Mouse (Mus musculus) ES-Bruce4 (cell line): ENCODE data around the gene Rab5a. TPM values are rescaled to one million over a fixed set of nuclear protein-coding genes. Genes with fewer than 3 reads are reported as not detected.

Experiments used
- H3K27ac ChIP-seq: 2 replicates; pipeline ENCODE4 v1.5.1; 2012; ENCODE audit warnings: low read length, inconsistent platforms; ENCODE audit not compliant: insufficient read depth
- H3K27me3 ChIP-seq: 2 replicates; pipeline ENCODE4 v1.6.1; 2012; ENCODE audit warnings: mild to moderate bottlenecking, low read length, inconsistent platforms; ENCODE audit not compliant: control insufficient read depth, poor library complexity, insufficient read depth, severe bottlenecking
- H3K36me3 ChIP-seq: 2 replicates; pipeline ENCODE4 v1.6.1; 2012; ENCODE audit warnings: inconsistent platforms, mild to moderate bottlenecking, low read length, moderate library complexity; ENCODE audit not compliant: control insufficient read depth, poor library complexity, insufficient read depth, severe bottlenecking
- H3K4me1 ChIP-seq: one replicate; pipeline ENCODE4 v1.8.1; 2011; ENCODE audit warnings: low read length; ENCODE audit not compliant: control insufficient read depth, insufficient read depth
- H3K4me3 ChIP-seq: 2 replicates; pipeline ENCODE4 v1.5.1; 2011; ENCODE audit warnings: low read depth, mild to moderate bottlenecking, low read length
- H3K9ac ChIP-seq: 2 replicates; pipeline ENCODE4 v1.6.1; 2012; ENCODE audit warnings: low read depth, mild to moderate bottlenecking, inconsistent platforms; ENCODE audit not compliant: poor library complexity, severe bottlenecking
- H3K9me3 ChIP-seq: replicated peaks from 2 replicates; pipeline ENCODE4 v1.6.1; 2012; ENCODE audit warnings: mild to moderate bottlenecking, low read length, inconsistent platforms; ENCODE audit not compliant: control insufficient read depth, poor library complexity, insufficient read depth, severe bottlenecking
- CTCF ChIP-seq: IDR thresholded peaks from one replicate; pipeline ENCODE4 v1.8.1; 2011; ENCODE audit warnings: low read depth, low read length
- EP300 ChIP-seq: IDR thresholded peaks from 2 replicates; pipeline ENCODE4 v1.6.1; 2011; ENCODE audit warnings: low read depth, low read length; ENCODE audit not compliant: insufficient read depth
- POLR2A ChIP-seq: IDR thresholded peaks from one replicate; pipeline ENCODE4 v1.8.1; 2011; ENCODE audit warnings: low read length; ENCODE audit not compliant: insufficient read depth
- polyA plus RNA-seq: library from polyadenylated mRNA; stranded (reverse); fragments of >200 nt; gene quantifications from 2 replicates; pipeline ENCODE4 v1.2.4, GENCODE M21; 2011; ENCODE audit warnings: low read depth; ENCODE audit not compliant: missing spikeins, insufficient read depth, insufficient read length

The Rab5a gene
- polyA plus RNA-seq, 1 experiment = 92.3 TPM

GRCm38 (mm10) chr17:53468697-53469096, 10.3 kb upstream of the Rab5a start:
- no peak overlapping the region for H3K4me3 ChIP-seq
- peaks cover 3% of the 10 kb centered on the region for H3K4me1 ChIP-seq
- no peaks in the 10 kb centered on the region for H3K9me3 ChIP-seq
- no peak overlapping the region for H3K9ac ChIP-seq
- no peak overlapping the region for H3K27ac ChIP-seq
- TF ChIP-seq CTCF = no peak
- no peak for TF ChIP-seq POLR2A
- TF ChIP-seq EP300 = no peak
- no peaks in the 10 kb centered on the region for H3K36me3 ChIP-seq
- no peaks in the 10 kb centered on the region for H3K27me3 ChIP-seq

GRCm38 (mm10) chr17:53478066-53478857, 772 bp upstream of the Rab5a start:
- Histone ChIP-seq H3K9me3 (no peaks in the 10 kb centered on the region), H3K4me1 (peaks cover 3% of the 10 kb centered on the region), H3K9ac (peak overlapping the region; percentile 7), H3K36me3 (peaks cover 10% of the 10 kb centered on the region; the same call in 1 of the 2 replicates), H3K4me3 (peak overlapping the region; percentile 84), H3K27ac (peak overlapping the region; percentile 93), H3K27me3 (no peaks in the 10 kb centered on the region)
- TF ChIP-seq EP300 (no peak), CTCF (peak; percentile 0), POLR2A (no peak)

GRCm38 (mm10) chr17:53479604-53480041, 589 bp downstream of the Rab5a start:
- no peaks in the 10 kb centered on the region for H3K9me3 ChIP-seq
- peaks cover 2% of the 10 kb centered on the region for H3K4me1 ChIP-seq
- peak overlapping the region; percentile 87 for H3K4me3 ChIP-seq
- peaks cover 19% of the 10 kb centered on the region for H3K36me3 ChIP-seq
- TF ChIP-seq POLR2A = no peak
- no peak for TF ChIP-seq EP300
- no peak for TF ChIP-seq CTCF
- peak overlapping the region; percentile 95 for H3K9ac ChIP-seq
- no peaks in the 10 kb centered on the region for H3K27me3 ChIP-seq
- H3K27ac ChIP-seq = peak overlapping the region; percentile 62

GRCm38 (mm10) chr17:53480433-53480832, 1.4 kb downstream of the Rab5a start:
- H3K9ac ChIP-seq = peak overlapping the region; percentile 95
- H3K27me3 ChIP-seq = no peaks in the 10 kb centered on the region
- no peaks in the 10 kb centered on the region for H3K9me3 ChIP-seq
- peaks cover 26% of the 10 kb centered on the region for H3K36me3 ChIP-seq
- peaks cover 2% of the 10 kb centered on the region for H3K4me1 ChIP-seq
- TF ChIP-seq CTCF = no peak
- no peak for TF ChIP-seq EP300
- TF ChIP-seq POLR2A = no peak
- peak overlapping the region; percentile 87 for H3K4me3 ChIP-seq
- no peak overlapping the region for H3K27ac ChIP-seq

GRCm38 (mm10) chr17:53488291-53489006, 9.4 kb downstream of the Rab5a start:
- Histone ChIP-seq H3K9ac (no peak overlapping the region), H3K27me3 (no peaks in the 10 kb centered on the region), H3K4me1 (no peaks in the 10 kb centered on the region), H3K27ac (no peak overlapping the region), H3K36me3 (peaks cover 54% of the 10 kb centered on the region), H3K9me3 (no peaks in the 10 kb centered on the region), H3K4me3 (no peak overlapping the region)
- TF ChIP-seq EP300 (no peak), POLR2A (no peak), CTCF (no peak)

GRCm38 (mm10) chr17:53489007-53489378, 10.0 kb downstream of the Rab5a start:
- Histone ChIP-seq H3K36me3 (peaks cover 55% of the 10 kb centered on the region), H3K4me1 (no peaks in the 10 kb centered on the region), H3K27ac (no peak overlapping the region), H3K27me3 (no peaks in the 10 kb centered on the region), H3K9ac (no peak overlapping the region), H3K9me3 (no peaks in the 10 kb centered on the region), H3K4me3 (no peak overlapping the region)
- TF ChIP-seq EP300 (no peak), POLR2A (no peak), CTCF (no peak)
